Mouse (Mus musculus): Measurements from ENCODE around the gene Hells.

DNA sequence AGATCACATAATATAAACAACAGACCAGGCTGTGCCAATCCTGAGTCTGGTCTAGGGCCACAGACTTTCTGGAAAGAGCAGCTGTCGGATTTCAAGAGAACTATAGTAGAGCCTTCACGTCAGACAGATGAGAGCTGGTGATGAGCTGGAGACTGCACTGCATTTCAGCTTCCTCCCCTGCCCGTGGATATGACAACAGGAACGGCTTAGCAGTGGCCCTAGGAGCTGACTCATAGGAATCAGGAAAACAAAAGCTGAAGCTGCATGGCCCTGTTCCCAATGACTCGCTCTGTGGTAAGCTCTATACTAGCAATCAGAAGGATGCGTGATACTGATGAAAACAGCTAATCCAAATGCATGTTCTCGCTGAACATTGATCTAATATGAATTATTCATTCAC, 43.0 kb downstream of the Hells start:
- no peak for TF ChIP-seq CTCF (IDR thresholded peaks at IDR 0.05; ENCODE audit: borderline replicate concordance, control insufficient read depth, extremely low read depth, insufficient read depth, low read length, poor library complexity)
- TF ChIP-seq POLR2A (IDR thresholded peaks at IDR 0.05; ENCODE audit: control insufficient read depth, extremely low read depth, insufficient read depth, low read length, poor library complexity): no peak

Data from thymus, adult 2 months (tissue).